Mouse (Mus musculus) hindbrain, embryonic 15.5 days (tissue): ENCODE results near the gene Fgfr2. TPM values are rescaled to one million over a fixed set of nuclear protein-coding genes. Genes with fewer than 3 reads are reported as not detected.

Experiments
- ATAC-seq: fragments of 200-750 bp; cut with Nextera tagmentation; 2 replicates; pipeline ENCODE4 v1.8.0; 2017; ENCODE audit warnings: low read depth, moderate number of reproducible peaks, moderate TSS enrichment; ENCODE audit not compliant: low FRiP score
- H3K27ac ChIP-seq: fragments of 300-500 bp; sonication (generic); replicated peaks from 2 replicates; pipeline ENCODE4 v1.5.1; 2015; ENCODE audit warnings: mild to moderate bottlenecking, inconsistent platforms
- H3K27me3 ChIP-seq: fragments of 300-500 bp; sonication (generic); 2 replicates; pipeline ENCODE4 v1.6.1; 2015; ENCODE audit warnings: control low read depth, inconsistent platforms
- H3K36me3 ChIP-seq: fragments of 300-500 bp; sonication (generic); 2 replicates; pipeline ENCODE4 v1.6.1; 2015; ENCODE audit warnings: control low read depth, inconsistent platforms
- H3K4me1 ChIP-seq: fragments of 300-500 bp; sonication (generic); replicated peaks from 2 replicates; pipeline ENCODE4 v1.6.1; 2015; ENCODE audit warnings: control low read depth, inconsistent platforms
- H3K4me2 ChIP-seq: fragments of 300-500 bp; sonication (generic); 2 replicates; pipeline ENCODE4 v1.6.1; 2015; ENCODE audit warnings: moderate library complexity, mild to moderate bottlenecking, inconsistent platforms
- H3K4me3 ChIP-seq: fragments of 300-500 bp; sonication (generic); 2 replicates; pipeline ENCODE4 v1.5.1; 2015; ENCODE audit warnings: mild to moderate bottlenecking, inconsistent platforms
- H3K9ac ChIP-seq: fragments of 300-500 bp; sonication (generic); 2 replicates; pipeline ENCODE4 v1.6.1; 2015; ENCODE audit warnings: inconsistent platforms
- H3K9me3 ChIP-seq: fragments of 300-500 bp; sonication (generic); 2 replicates; pipeline ENCODE4 v1.6.1; 2016; ENCODE audit warnings: control low read depth, inconsistent platforms
- WGBS: fragments of 180-500 bp; shearing (Covaris S2); methylation state at CpG from one replicate; pipeline ENCODE4 v1.1.7; 2015; 5-methylcytosine and 5-hydroxymethylcytosine counted together
- polyA plus RNA-seq: library from polyadenylated mRNA; unstranded; fragments of >200 nt; fragmentation: Nextera tagmentation; extraction: Ambion mirVana; gene quantifications from 2 replicates; pipeline ENCODE4 v1.2.1, GENCODE M21; 2015

The Fgfr2 gene
- polyA plus RNA-seq, 1 experiment from 2014 or later = 28.5 TPM

GRCm38 (mm10) chr7:130273265-130273664, 2849.9 kb downstream of the Fgfr2 start:
- H3K4me1 ChIP-seq = peaks cover 4% of the 10 kb centered on the region; the same call in 1 of the 2 replicates
- no peaks in the 10 kb centered on the region for H3K9me3 ChIP-seq
- no peak overlapping the region for H3K4me3 ChIP-seq
- H3K9ac ChIP-seq = no peak overlapping the region
- no peaks in the 10 kb centered on the region for H3K36me3 ChIP-seq
- peaks cover 10% of the 10 kb centered on the region; the same call in 1 of the 2 replicates for H3K27me3 ChIP-seq
- H3K4me2 ChIP-seq = no peak overlapping the region
- H3K27ac ChIP-seq = no peak overlapping the region
- ATAC-seq = no peak
- 15% methylated on average over 16 of the region's 16 CpGs for WGBS

GRCm38 (mm10) chr7:130270807-130271206, 2852.3 kb downstream of the Fgfr2 start:
- no peaks in the 10 kb centered on the region for H3K9me3 ChIP-seq
- peaks cover 7% of the 10 kb centered on the region for H3K27me3 ChIP-seq
- no peaks in the 10 kb centered on the region for H3K36me3 ChIP-seq
- H3K27ac ChIP-seq = no peak overlapping the region
- H3K4me2 ChIP-seq = no peak overlapping the region
- H3K4me1 ChIP-seq = peaks cover 13% of the 10 kb centered on the region
- no peak overlapping the region for H3K9ac ChIP-seq
- no peak overlapping the region for H3K4me3 ChIP-seq
- ATAC-seq = no peak
- WGBS = 76% methylated on average over 5 of the region's 5 CpGs

GRCm38 (mm10) chr7:130269124-130269867, 2853.9 kb downstream of the Fgfr2 start:
- H3K4me1 ChIP-seq = peaks cover 26% of the 10 kb centered on the region
- H3K4me2 ChIP-seq = no peak overlapping the region
- H3K4me3 ChIP-seq = no peak overlapping the region
- no peak overlapping the region for H3K9ac ChIP-seq
- ATAC-seq = no peak
- no peak overlapping the region for H3K27ac ChIP-seq
- H3K9me3 ChIP-seq = no peaks in the 10 kb centered on the region
- WGBS = 23% methylated on average over 16 of the region's 16 CpGs
- H3K36me3 ChIP-seq = no peaks in the 10 kb centered on the region
- H3K27me3 ChIP-seq = peaks cover 6% of the 10 kb centered on the region

GRCm38 (mm10) chr7:130267099-130267498, 2856.1 kb downstream of the Fgfr2 start:
- H3K27me3 ChIP-seq = peaks cover 6% of the 10 kb centered on the region
- H3K4me3 ChIP-seq = no peak overlapping the region
- no peak for ATAC-seq
- H3K9ac ChIP-seq = no peak overlapping the region
- peaks cover 46% of the 10 kb centered on the region for H3K4me1 ChIP-seq
- H3K27ac ChIP-seq = 0 out of 2 replicates have a peak overlapping the region, but pooled peaks have one; percentile 84
- H3K4me2 ChIP-seq = peak overlapping the region; percentile 94; the same call in 1 of the 2 replicates
- H3K9me3 ChIP-seq = no peaks in the 10 kb centered on the region
- whole genome bisulfite sequencing = 34% methylated on average over 5 of the region's 5 CpGs
- H3K36me3 ChIP-seq = no peaks in the 10 kb centered on the region

GRCm38 (mm10) chr7:130266166-130266490, 2857.0 kb downstream of the Fgfr2 start:
- Histone ChIP-seq H3K27ac (peak overlapping the region; percentile 84), H3K4me3 (peak overlapping the region; percentile 59), H3K4me2 (peak overlapping the region; percentile 94), H3K36me3 (no peaks in the 10 kb centered on the region), H3K4me1 (peaks cover 56% of the 10 kb centered on the region), H3K27me3 (no peaks in the 10 kb centered on the region; the same call in 1 of the 2 replicates), H3K9ac (peak overlapping the region; percentile 66), H3K9me3 (no peaks in the 10 kb centered on the region)
- ATAC-seq = peak; percentile 66
- WGBS = 0% methylated on average over 36 of the region's 52 CpGs

- H3K27me3 ChIP-seq = no peaks in the 10 kb centered on the region; the same call in 1 of the 2 replicates
- H3K27ac ChIP-seq = peak overlapping the region; percentile 84
- H3K4me1 ChIP-seq = peaks cover 62% of the 10 kb centered on the region
- H3K36me3 ChIP-seq = no peaks in the 10 kb centered on the region
- H3K9ac ChIP-seq = peak overlapping the region; percentile 66
- peak overlapping the region; percentile 59 for H3K4me3 ChIP-seq
- H3K9me3 ChIP-seq = no peaks in the 10 kb centered on the region
- peak; percentile 31; the same call in 1 of the 2 replicates for ATAC-seq
- WGBS = under 1% methylated on average over 55 of the region's 58 CpGs
- peak overlapping the region; percentile 94 for H3K4me2 ChIP-seq
These were observed 2857.6 kb downstream of the Fgfr2 start for GRCm38 (mm10) chr7:130265319-130266165.

- Histone ChIP-seq H3K27ac (peak overlapping the region; percentile 84), H3K36me3 (no peaks in the 10 kb centered on the region), H3K27me3 (no peaks in the 10 kb centered on the region; the same call in 1 of the 2 replicates), H3K9me3 (no peaks in the 10 kb centered on the region), H3K9ac (peak overlapping the region; percentile 66), H3K4me3 (peak overlapping the region; percentile 59), H3K4me1 (peaks cover 70% of the 10 kb centered on the region), H3K4me2 (peak overlapping the region; percentile 94)
- peak; percentile 28; the same call in 1 of the 2 replicates for ATAC-seq
- under 1% methylated on average over 41 of the region's 41 CpGs for WGBS
These were observed 2858.4 kb downstream of the Fgfr2 start for GRCm38 (mm10) chr7:130264616-130265318.

GRCm38 (mm10) chr7:130263799-130264351, 2859.3 kb downstream of the Fgfr2 start:
- peak overlapping the region; percentile 94 for H3K4me2 ChIP-seq

GRCm38 (mm10) chr7:130263233-130263594, 2859.9 kb downstream of the Fgfr2 start:
- WGBS = 23% methylated on average over 4 of the region's 4 CpGs
- Histone ChIP-seq H3K4me1 (peaks cover 81% of the 10 kb centered on the region), H3K9me3 (no peaks in the 10 kb centered on the region), H3K4me3 (peak overlapping the region; percentile 59), H3K9ac (0 out of 2 replicates have a peak overlapping the region, but pooled peaks have one; percentile 21), H3K27me3 (no peaks in the 10 kb centered on the region; the same call in 1 of the 2 replicates), H3K36me3 (no peaks in the 10 kb centered on the region), H3K4me2 (peak overlapping the region; percentile 94), H3K27ac (no peak overlapping the region)
- ATAC-seq = no peak

More at GRCm38 (mm10) chr7:130263799-130264351, 2859.3 kb downstream of the Fgfr2 start:
- no peaks in the 10 kb centered on the region; the same call in 1 of the 2 replicates for H3K27me3 ChIP-seq
- peak overlapping the region; percentile 59 for H3K4me3 ChIP-seq
- WGBS = 2% methylated on average over 20 of the region's 20 CpGs
- peak overlapping the region; percentile 84; the same call in 1 of the 2 replicates for H3K27ac ChIP-seq
- ATAC-seq = no peak; the same call in 1 of the 2 replicates
- H3K36me3 ChIP-seq = no peaks in the 10 kb centered on the region
- no peaks in the 10 kb centered on the region for H3K9me3 ChIP-seq
- peaks cover 76% of the 10 kb centered on the region for H3K4me1 ChIP-seq
- H3K9ac ChIP-seq = peak overlapping the region; percentile 66

GRCm38 (mm10) chr7:130262528-130263232, 2860.5 kb downstream of the Fgfr2 start:
- Histone ChIP-seq H3K4me2 (peak overlapping the region; percentile 94), H3K9me3 (no peaks in the 10 kb centered on the region), H3K27me3 (no peaks in the 10 kb centered on the region; the same call in 1 of the 2 replicates), H3K27ac (peak overlapping the region; percentile 50; the same call in 1 of the 2 replicates), H3K36me3 (no peaks in the 10 kb centered on the region), H3K9ac (peak overlapping the region; percentile 21), H3K4me3 (peak overlapping the region; percentile 59), H3K4me1 (peaks cover 84% of the 10 kb centered on the region)
- 15% methylated on average over 17 of the region's 17 CpGs for WGBS
- ATAC-seq = no peak
